Mouse (Mus musculus) limb, embryonic 12.5 days (tissue): ENCODE measurements at regions not wholly inside any gene's neighbourhood (a gene's known extent, or its start where the extent isn't known, plus 50 kb on each side); places are given as distances from the start of the nearest gene placed in this dataset.

Experiments used
- ATAC-seq: fragments of 200-750 bp; cut with Nextera tagmentation; 2 replicates; pipeline ENCODE4 v1.8.0; 2017; ENCODE audit warnings: low read depth, moderate TSS enrichment; ENCODE audit not compliant: insufficient number of reproducible peaks, insufficient read depth, low FRiP score, low TSS enrichment
- H3K27ac ChIP-seq: fragments of 300-500 bp; sonication (generic); 2 replicates; pipeline ENCODE4 v1.5.1; 2016; ENCODE audit warnings: mild to moderate bottlenecking, moderate library complexity
- H3K27me3 ChIP-seq: fragments of 300-500 bp; sonication (generic); 2 replicates; pipeline ENCODE4 v1.6.1; 2016; ENCODE audit warnings: mild to moderate bottlenecking, moderate library complexity
- H3K36me3 ChIP-seq: fragments of 300-500 bp; sonication (generic); 2 replicates; pipeline ENCODE4 v1.6.1; 2016; ENCODE audit warnings: mild to moderate bottlenecking, moderate library complexity
- H3K4me1 ChIP-seq: fragments of 300-500 bp; sonication (generic); replicated peaks from 2 replicates; pipeline ENCODE4 v1.6.1; 2016
- H3K4me2 ChIP-seq: fragments of 300-500 bp; sonication (generic); 2 replicates; pipeline ENCODE4 v1.6.1; 2016; ENCODE audit warnings: mild to moderate bottlenecking, moderate library complexity
- H3K4me3 ChIP-seq: fragments of 300-500 bp; sonication (generic); replicated peaks from 2 replicates; pipeline ENCODE4 v1.5.1; 2016; ENCODE audit warnings: mild to moderate bottlenecking
- H3K9ac ChIP-seq: fragments of 300-500 bp; sonication (generic); replicated peaks from 2 replicates; pipeline ENCODE4 v1.6.1; 2016; ENCODE audit warnings: mild to moderate bottlenecking, moderate library complexity
- H3K9me3 ChIP-seq: fragments of 300-500 bp; sonication (generic); 2 replicates; pipeline ENCODE4 v1.6.1; 2016; ENCODE audit warnings: mild to moderate bottlenecking, moderate library complexity
- WGBS: fragments of 180-500 bp; shearing (Covaris S2); methylation state at CpG from one replicate; pipeline ENCODE4 v1.1.7; 2016; 5-methylcytosine and 5-hydroxymethylcytosine counted together

- Histone ChIP-seq H3K4me3 (no peak overlapping the region), H3K4me1 (0 out of 2 replicates have a peak, but pooled peaks cover 4% of the 10 kb centered on the region), H3K36me3 (no peaks in the 10 kb centered on the region), H3K9me3 (no peaks in the 10 kb centered on the region), H3K27ac (no peak overlapping the region), H3K27me3 (no peaks in the 10 kb centered on the region), H3K9ac (no peak overlapping the region), H3K4me2 (no peak overlapping the region)
- 74% methylated on average over 5 of the region's 5 CpGs for WGBS
- ATAC-seq = no peak
These were observed 138.2 kb upstream of the Mocs2 start for GRCm38 (mm10) chr13:114679703-114680378.

DNA sequence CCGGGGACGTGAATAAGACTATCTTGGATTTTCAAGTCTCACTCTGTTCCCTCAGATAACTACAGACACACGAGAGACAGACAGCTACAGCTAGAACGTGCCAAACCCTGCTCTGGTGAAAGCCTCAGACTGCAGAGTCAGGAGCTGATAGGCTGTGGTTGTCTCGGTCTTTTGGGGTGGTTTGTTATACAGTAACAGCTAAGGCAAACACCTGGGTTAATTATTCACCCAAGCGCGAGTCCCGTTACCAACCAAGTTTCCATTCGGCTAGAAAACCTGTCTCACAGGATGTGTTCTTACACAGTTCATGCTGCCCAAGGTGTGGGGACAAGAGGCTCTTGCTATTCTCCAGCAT, 137.7 kb upstream of the Mocs2 start:
- WGBS = 79% methylated on average over 9 of the region's 9 CpGs
- ATAC-seq = no peak
- no peak overlapping the region for H3K27ac ChIP-seq

DNA sequence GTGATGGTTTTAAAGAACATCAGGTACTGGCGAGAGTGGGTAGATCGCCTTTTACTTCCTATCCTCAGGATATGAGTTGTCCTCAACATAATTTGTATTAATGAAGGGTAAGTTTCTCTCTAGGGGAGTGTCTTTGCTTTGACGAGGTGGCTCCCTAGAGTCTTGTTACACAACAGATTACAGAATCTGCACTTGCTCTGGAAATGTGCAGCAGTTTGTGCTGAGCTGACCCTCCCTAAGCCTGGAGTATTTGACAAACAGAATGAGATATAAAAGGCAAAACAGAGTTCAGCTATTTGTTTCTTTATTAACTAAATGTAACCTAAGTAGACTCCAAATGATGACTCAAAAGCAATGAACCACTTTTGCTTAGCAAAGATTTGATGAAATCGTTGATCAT, 136.8 kb upstream of the Mocs2 start:
- 80% methylated on average over 4 of the region's 4 CpGs for WGBS
- ATAC-seq = no peak
- H3K9me3 ChIP-seq = no peaks in the 10 kb centered on the region
- H3K4me2 ChIP-seq = no peak overlapping the region
- no peak overlapping the region for H3K4me3 ChIP-seq
- no peak overlapping the region for H3K27ac ChIP-seq
- no peaks in the 10 kb centered on the region for H3K27me3 ChIP-seq
- H3K4me1 ChIP-seq = 0 out of 2 replicates have a peak, but pooled peaks cover 4% of the 10 kb centered on the region
- no peak overlapping the region for H3K9ac ChIP-seq
- no peaks in the 10 kb centered on the region for H3K36me3 ChIP-seq

More for the DNA sequence above, 137.7 kb upstream of the Mocs2 start:
- Histone ChIP-seq H3K4me1 (0 out of 2 replicates have a peak, but pooled peaks cover 4% of the 10 kb centered on the region), H3K4me2 (no peak overlapping the region), H3K9ac (no peak overlapping the region), H3K4me3 (no peak overlapping the region), H3K27me3 (no peaks in the 10 kb centered on the region), H3K9me3 (no peaks in the 10 kb centered on the region), H3K36me3 (no peaks in the 10 kb centered on the region)

DNA sequence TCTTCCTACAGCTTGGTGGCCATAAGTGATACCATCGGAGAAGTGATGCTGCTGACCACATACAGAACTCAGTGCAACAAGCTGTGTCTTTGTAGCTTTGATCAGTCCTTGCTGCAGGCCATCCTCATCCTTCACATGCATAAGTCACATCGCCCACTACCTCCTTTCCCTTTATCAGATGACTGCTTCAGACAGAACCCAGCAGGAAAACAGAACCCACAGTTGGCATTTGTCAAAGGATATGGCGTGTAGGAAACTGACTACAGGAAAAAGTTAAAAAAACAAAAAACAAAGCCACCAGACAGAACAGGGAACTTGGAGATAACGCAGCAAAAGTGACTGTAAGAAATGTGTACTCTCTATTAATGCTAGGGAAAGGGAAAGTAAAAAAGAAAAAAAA, 136.1 kb upstream of the Mocs2 start:
- Histone ChIP-seq H3K4me2 (no peak overlapping the region), H3K36me3 (no peaks in the 10 kb centered on the region), H3K9me3 (no peaks in the 10 kb centered on the region), H3K9ac (no peak overlapping the region), H3K4me1 (0 out of 2 replicates have a peak, but pooled peaks cover 4% of the 10 kb centered on the region), H3K27me3 (no peaks in the 10 kb centered on the region), H3K27ac (no peak overlapping the region), H3K4me3 (no peak overlapping the region)
- no peak for ATAC-seq
- 85% methylated on average over 4 of the region's 4 CpGs for WGBS

GRCm38 (mm10) chr13:114682891-114683290, 135.1 kb upstream of the Mocs2 start:
- WGBS = 93% methylated on average over 5 of the region's 5 CpGs
- H3K4me1 ChIP-seq = 0 out of 2 replicates have a peak, but pooled peaks cover 4% of the 10 kb centered on the region
- H3K4me2 ChIP-seq = no peak overlapping the region
- H3K27ac ChIP-seq = no peak overlapping the region
- no peaks in the 10 kb centered on the region for H3K36me3 ChIP-seq
- no peak overlapping the region for H3K9ac ChIP-seq
- no peak overlapping the region for H3K4me3 ChIP-seq
- H3K9me3 ChIP-seq = no peaks in the 10 kb centered on the region
- ATAC-seq = no peak
- no peaks in the 10 kb centered on the region for H3K27me3 ChIP-seq

GRCm38 (mm10) chr13:114684298-114684697, 133.7 kb upstream of the Mocs2 start:
- Histone ChIP-seq H3K9me3 (no peaks in the 10 kb centered on the region), H3K27ac (no peak overlapping the region), H3K4me1 (0 out of 2 replicates have a peak, but pooled peaks cover 4% of the 10 kb centered on the region), H3K27me3 (no peaks in the 10 kb centered on the region), H3K4me3 (no peak overlapping the region), H3K36me3 (no peaks in the 10 kb centered on the region), H3K9ac (no peak overlapping the region), H3K4me2 (no peak overlapping the region)
- ATAC-seq = no peak
- 84% methylated on average over 1 of the region's 1 CpGs for WGBS

DNA sequence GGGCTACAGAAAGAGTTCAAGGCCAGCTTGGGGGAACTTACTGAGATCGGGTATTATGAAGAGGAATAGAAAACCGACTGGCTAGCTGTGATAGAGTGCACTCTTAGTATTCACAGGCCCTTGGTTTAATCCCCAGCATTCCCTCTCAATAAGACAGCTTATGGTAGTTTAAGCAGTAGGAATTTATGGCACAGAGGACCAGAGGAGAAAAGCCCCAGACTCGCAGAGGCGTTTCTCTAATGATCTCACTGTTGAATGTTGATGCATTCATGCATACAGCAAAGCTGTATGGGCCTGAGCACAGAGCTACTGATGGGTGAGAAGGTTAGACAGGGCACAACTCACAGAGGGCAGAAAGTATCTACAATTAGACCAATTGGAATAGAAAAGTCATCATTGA, 132.7 kb upstream of the Mocs2 start:
- Histone ChIP-seq H3K36me3 (no peaks in the 10 kb centered on the region), H3K4me1 (no peaks in the 10 kb centered on the region), H3K4me2 (no peak overlapping the region), H3K27me3 (no peaks in the 10 kb centered on the region), H3K27ac (no peak overlapping the region), H3K4me3 (no peak overlapping the region), H3K9ac (no peak overlapping the region), H3K9me3 (no peaks in the 10 kb centered on the region)
- 69% methylated on average over 4 of the region's 4 CpGs for WGBS
- ATAC-seq = no peak

- Histone ChIP-seq H3K27ac (no peak overlapping the region), H3K36me3 (no peaks in the 10 kb centered on the region), H3K4me1 (no peaks in the 10 kb centered on the region; the same call in 1 of the 2 replicates), H3K9me3 (peaks cover 3% of the 10 kb centered on the region; the same call in 1 of the 2 replicates), H3K4me3 (no peak overlapping the region), H3K9ac (no peak overlapping the region), H3K4me2 (no peak overlapping the region), H3K27me3 (no peaks in the 10 kb centered on the region)
- ATAC-seq = no peak
- 7% methylated on average over 2 of the region's 2 CpGs for WGBS
These were observed 105.4 kb upstream of the Mocs2 start for GRCm38 (mm10) chr13:114712601-114713000.

- Histone ChIP-seq H3K4me3 (no peak overlapping the region), H3K27ac (no peak overlapping the region)
These were observed 98.3 kb upstream of the Mocs2 start for GRCm38 (mm10) chr13:114719771-114720170.

DNA sequence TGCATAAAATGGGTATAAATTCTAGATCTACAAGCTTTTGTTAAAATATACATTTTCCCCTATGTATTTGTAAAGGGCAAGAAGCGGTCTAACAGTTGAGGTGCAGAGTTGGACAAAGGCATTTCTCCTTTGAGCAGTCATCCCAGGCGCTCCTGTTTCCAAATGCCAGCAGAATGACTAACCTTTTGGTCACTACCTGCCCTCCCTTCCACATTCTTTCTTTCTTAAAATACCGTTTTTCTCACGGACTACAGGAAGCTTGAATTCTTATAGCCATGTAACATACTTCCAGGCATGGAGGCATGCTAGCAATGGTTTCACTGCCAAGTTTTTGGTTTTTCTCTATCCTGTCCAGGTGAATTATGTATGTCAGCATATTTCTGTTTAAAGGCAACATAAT, 91.2 kb upstream of the Mocs2 start:
- Histone ChIP-seq H3K27ac (no peak overlapping the region), H3K9me3 (no peaks in the 10 kb centered on the region), H3K4me2 (no peak overlapping the region), H3K4me3 (no peak overlapping the region), H3K36me3 (no peaks in the 10 kb centered on the region), H3K27me3 (no peaks in the 10 kb centered on the region), H3K4me1 (no peaks in the 10 kb centered on the region), H3K9ac (no peak overlapping the region)
- ATAC-seq = no peak
- WGBS = 78% methylated on average over 4 of the region's 4 CpGs

More at GRCm38 (mm10) chr13:114719771-114720170, 98.3 kb upstream of the Mocs2 start:
- Histone ChIP-seq H3K4me2 (no peak overlapping the region), H3K4me1 (no peaks in the 10 kb centered on the region), H3K9me3 (no peaks in the 10 kb centered on the region), H3K27me3 (no peaks in the 10 kb centered on the region), H3K36me3 (no peaks in the 10 kb centered on the region), H3K9ac (no peak overlapping the region)
- no peak for ATAC-seq
- WGBS = 89% methylated on average over 4 of the region's 4 CpGs

DNA sequence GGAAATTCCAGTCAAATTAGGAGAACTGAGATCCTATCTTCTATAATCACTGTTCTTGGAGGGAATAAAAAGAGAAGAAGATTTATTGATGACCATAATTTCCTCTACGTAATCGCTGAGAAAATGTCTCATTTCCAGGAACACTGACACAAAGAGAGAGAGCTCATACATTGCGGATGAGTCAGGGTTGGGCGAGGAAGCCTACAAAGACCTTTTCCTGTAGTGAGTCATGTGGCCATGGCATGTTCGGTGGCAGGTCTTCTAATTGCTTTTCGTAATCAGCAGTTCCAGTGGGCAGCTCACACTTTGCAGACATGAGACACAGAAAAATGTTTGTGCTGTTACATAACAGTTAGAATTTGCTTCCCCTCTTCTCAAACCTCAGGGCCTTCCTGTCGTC, 83.0 kb upstream of the Mocs2 start:
- H3K36me3 ChIP-seq = no peaks in the 10 kb centered on the region
- no peaks in the 10 kb centered on the region for H3K9me3 ChIP-seq
- H3K4me2 ChIP-seq = no peak overlapping the region
- no peaks in the 10 kb centered on the region for H3K4me1 ChIP-seq
- no peak overlapping the region for H3K27ac ChIP-seq
- no peak overlapping the region for H3K9ac ChIP-seq
- no peak for ATAC-seq
- WGBS = 82% methylated on average over 7 of the region's 7 CpGs
- H3K4me3 ChIP-seq = no peak overlapping the region
- no peaks in the 10 kb centered on the region for H3K27me3 ChIP-seq

DNA sequence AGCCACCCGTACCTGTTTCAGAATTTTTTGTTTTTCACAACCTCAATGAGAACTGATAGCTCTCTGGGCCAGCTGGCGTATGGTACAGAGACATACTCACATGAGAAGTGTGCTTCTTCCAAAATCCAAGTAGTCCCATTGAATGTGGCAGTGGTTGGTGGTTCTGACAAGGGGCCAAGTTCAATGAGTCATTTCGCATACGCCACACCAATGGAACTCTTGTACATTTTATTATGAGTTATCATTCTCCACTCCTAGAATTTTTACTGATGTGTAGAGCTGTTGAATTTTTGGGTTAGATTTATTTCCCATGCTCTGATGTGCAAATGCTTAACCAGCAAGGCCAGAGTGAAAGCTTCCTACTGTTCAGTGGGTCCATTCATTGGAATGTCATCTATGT, 82.0 kb upstream of the Mocs2 start:
- H3K36me3 ChIP-seq = no peaks in the 10 kb centered on the region
- WGBS = 91% methylated on average over 4 of the region's 4 CpGs
- no peak overlapping the region for H3K9ac ChIP-seq
- no peaks in the 10 kb centered on the region for H3K27me3 ChIP-seq
- ATAC-seq = no peak
- H3K4me3 ChIP-seq = no peak overlapping the region
- H3K4me1 ChIP-seq = no peaks in the 10 kb centered on the region
- no peak overlapping the region for H3K27ac ChIP-seq
- no peak overlapping the region for H3K4me2 ChIP-seq
- no peaks in the 10 kb centered on the region for H3K9me3 ChIP-seq
